Comparison of ENCODE assay signal across 23 mouse cellular contexts in the genomic region with DNA sequence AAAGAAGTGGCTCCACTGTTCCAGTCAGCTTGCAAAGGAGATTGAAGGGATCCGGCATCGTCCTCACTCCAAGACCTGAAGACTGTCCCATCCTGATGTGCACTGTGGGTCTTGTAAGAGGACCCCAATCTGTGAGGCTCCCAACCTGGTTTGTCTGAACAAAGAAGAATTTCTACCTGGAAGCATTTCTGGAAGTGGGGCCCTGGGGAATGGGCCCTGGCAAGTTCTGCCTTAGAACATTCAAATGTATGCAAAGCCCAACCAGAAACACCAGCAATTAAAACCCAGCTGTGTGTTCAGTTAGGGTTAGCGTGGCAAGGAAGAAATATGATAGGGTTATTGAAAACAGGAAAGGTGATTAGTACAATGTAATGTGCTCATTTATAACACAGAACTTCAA.
DNase-seq lines count a peak whose midpoint lies in the region; ATAC-seq and TF ChIP-seq lines count a peak whose summit lies in the region.
"Had no signal": no experiment of that assay in that cellular context is flagged by ENCODE, and none has a peak within 500 bp of the region (broad histone marks: within the 10 kb centered on the region; RNA-seq: fewer than 3 reads in every experiment).

No protein-coding gene starts in this region.

- DNase-seq in MEL (ENCODE audit: low read depth, low spot score), result no peak
- peak; percentile 56 for DNase-seq in forelimb bud, embryonic 11.5 days (ENCODE audit: low read depth, low spot score)
- DNase-seq in limb, embryonic 11.5 days (ENCODE audit: low spot score), result peak; percentile 61
- no peak for DNase-seq in B cell, adult 2 months
- no peak for DNase-seq in yolk sac, embryonic 10.5 days (ENCODE audit: low spot score)
- no peak for DNase-seq in gastrocnemius, adult 2 months
- DNase-seq: adrenal gland, adult 8-10 months; adrenal gland, postnatal 25 days; cerebellum, adult 11-12 months; cerebellum, adult 8-10 months; cerebellum, postnatal 10 days; cerebellum, postnatal 36 days; embryo, embryonic 11 days; forebrain, postnatal 0 days; gastrocnemius, postnatal 10 days had no signal

- H3K4me2 ChIP-seq in limb, embryonic 11.5 days (ENCODE audit: low read depth, severe bottlenecking), result no peak overlapping the region
- H3K4me2 ChIP-seq: embryonic facial prominence, embryonic 15.5 days; heart, embryonic 11.5 days; hindbrain, embryonic 12.5 days; hindbrain, embryonic 15.5 days; intestine, embryonic 15.5 days had no signal

- H3K27me3 ChIP-seq in MEL (ENCODE audit: control insufficient read depth in 1 of 2, insufficient read depth in 2 of 2, low read length in 2 of 2), result no peaks in the 10 kb centered on the region
- no peaks in the 10 kb centered on the region for H3K27me3 ChIP-seq in limb, embryonic 11.5 days (ENCODE audit: control insufficient read depth, insufficient read depth, low read length)
- H3K27me3 ChIP-seq: embryonic facial prominence, embryonic 15.5 days; hindbrain, embryonic 12.5 days; hindbrain, embryonic 15.5 days; intestine, embryonic 15.5 days had no signal

- H3K4me3 ChIP-seq in MEL (ENCODE audit: control insufficient read depth in 1 of 2, insufficient read depth in 1 of 2, low read depth in 2 of 2, low read length in 2 of 2), result no peak overlapping the region
- no peak overlapping the region for H3K4me3 ChIP-seq in limb, embryonic 11.5 days (ENCODE audit: low read depth, low read length)
- H3K4me3 ChIP-seq in gastrocnemius, adult 2 months, result no peak overlapping the region
- H3K4me3 ChIP-seq: embryonic facial prominence, embryonic 15.5 days; hindbrain, embryonic 12.5 days; hindbrain, embryonic 15.5 days; intestine, embryonic 15.5 days had no signal

- H3K27ac ChIP-seq in MEL (ENCODE audit: control insufficient read depth, low read depth, low read length), result no peak overlapping the region
- H3K27ac ChIP-seq in limb, embryonic 11.5 days (replicated peaks; ENCODE audit: low read depth, low read length), result peak overlapping the region; percentile 64; the same call in 1 of the 2 replicates
- no peak overlapping the region for H3K27ac ChIP-seq in gastrocnemius, adult 2 months
- H3K27ac ChIP-seq: embryonic facial prominence, embryonic 15.5 days; hindbrain, embryonic 12.5 days; hindbrain, embryonic 15.5 days; intestine, embryonic 15.5 days had no signal

- H3K9ac ChIP-seq in MEL (ENCODE audit: control insufficient read depth, low read depth, low read length, poor library complexity, severe bottlenecking), result no peak overlapping the region
- no peak overlapping the region for H3K9ac ChIP-seq in limb, embryonic 11.5 days (ENCODE audit: low read length)
- H3K9ac ChIP-seq: embryonic facial prominence, embryonic 15.5 days; forebrain, postnatal 0 days; hindbrain, embryonic 12.5 days; hindbrain, embryonic 15.5 days; intestine, embryonic 15.5 days had no signal

- TF ChIP-seq CTCF in MEL (IDR thresholded peaks at IDR 0.05 in 2 of 3, conservative IDR thresholded peaks at IDR 0.05 in 1 of 3; ENCODE audit: control insufficient read depth in 1 of 3, insufficient read depth in 1 of 3, low read depth in 2 of 3, low read length in 3 of 3, poor library complexity in 1 of 3, severe bottlenecking in 1 of 3), result no peak
- no peak for TF ChIP-seq CTCF in gastrocnemius, adult 2 months (IDR thresholded peaks at IDR 0.05)

- intact Hi-C loops in gastrocnemius, adult 2 months (cut with DNase I), result no loop called here

- no peak for TF ChIP-seq RAD21 in MEL (IDR thresholded peaks at IDR 0.05; ENCODE audit: low read depth, low read length)

- no peaks in the 10 kb centered on the region for H3K36me3 ChIP-seq in MEL (ENCODE audit: control insufficient read depth in 1 of 2, insufficient read depth in 2 of 2, low read length in 2 of 2)
- no peaks in the 10 kb centered on the region for H3K36me3 ChIP-seq in limb, embryonic 11.5 days (ENCODE audit: control insufficient read depth, insufficient read depth, low read length)
- H3K36me3 ChIP-seq: embryonic facial prominence, embryonic 15.5 days; G1E; hindbrain, embryonic 12.5 days; hindbrain, embryonic 15.5 days; intestine, embryonic 15.5 days had no signal

- 47% methylated on average over 3 of the region's 3 CpGs for WGBS in limb, embryonic 11.5 days

- ATAC-seq in limb, embryonic 11.5 days (ENCODE audit: insufficient number of reproducible peaks, low FRiP score, low TSS enrichment, low read depth), result no peak; the same call in 1 of the 2 replicates
- ATAC-seq: activated CD4-positive, CD25-positive, alpha-beta regulatory T cell, adult 4 months; forebrain, embryonic 14.5 days; forebrain, postnatal 0 days; intestine, embryonic 15.5 days had no signal

- TF ChIP-seq EP300 in MEL (IDR thresholded peaks at IDR 0.05; ENCODE audit: low read depth in 1 of 2, low read length in 2 of 2), result no peak

- H3K9me3 ChIP-seq in MEL (replicated peaks; ENCODE audit: insufficient read depth, low read length), result no peaks in the 10 kb centered on the region
- H3K9me3 ChIP-seq in limb, embryonic 11.5 days (ENCODE audit: control insufficient read depth, low read length), result no peaks in the 10 kb centered on the region; the same call in 1 of the 2 replicates
- H3K9me3 ChIP-seq: hindbrain, embryonic 12.5 days; hindbrain, embryonic 15.5 days; intestine, embryonic 15.5 days had no signal

- no peaks in the 10 kb centered on the region for H3K4me1 ChIP-seq in MEL (ENCODE audit: control insufficient read depth in 1 of 2, insufficient read depth in 2 of 2, low read length in 2 of 2)
- H3K4me1 ChIP-seq in limb, embryonic 11.5 days (ENCODE audit: control insufficient read depth, insufficient read depth, low read length), result peaks cover 7% of the 10 kb centered on the region
- H3K4me1 ChIP-seq: embryonic facial prominence, embryonic 15.5 days; hindbrain, embryonic 12.5 days; hindbrain, embryonic 15.5 days; intestine, embryonic 15.5 days had no signal

- H3K79me2 ChIP-seq in MEL (ENCODE audit: control insufficient read depth, insufficient read depth, low read length, poor library complexity), result no peaks in the 10 kb centered on the region

- no peak for TF ChIP-seq POLR2A in MEL (IDR thresholded peaks at IDR 0.05; ENCODE audit: control insufficient read depth in 1 of 2, insufficient read depth in 1 of 2, low read depth in 1 of 2, low read length in 2 of 2, poor library complexity in 1 of 2)

TF ChIP-seq in MEL, 35 proteins besides CTCF, POLR2A, EP300 and RAD21:
- TF ChIP-seq TAL1 (IDR thresholded peaks at IDR 0.05; ENCODE audit: low read length) (0 out of 2 replicates have a peak, but pooled peaks have one; percentile 4), SMC3 (IDR thresholded peaks at IDR 0.05; ENCODE audit: low read depth, low read length) (no peak), SIN3A (IDR thresholded peaks at IDR 0.05; ENCODE audit: low read length) (no peak), ZNF384 (IDR thresholded peaks at IDR 0.05; ENCODE audit: low read depth, low read length) (no peak)

Comparison
In these comparisons a context has a peak if more than half of its experiments do, and no peak if none do; other contexts are left out.
1. DNase-seq: peak in forelimb bud, embryonic 11.5 days (single experiment) and limb, embryonic 11.5 days (single experiment); none in MEL (single experiment), B cell, adult 2 months (0 of 2), yolk sac, embryonic 10.5 days (single experiment) and gastrocnemius, adult 2 months (single experiment).